Mouse (Mus musculus): ENCODE results near the gene Atf6b.

The Atf6b gene

GRCm38 (mm10) chr17:34671151-34672066 lies 24.5 kb downstream of the Atf6b start:
- DNase-seq: no peak

GRCm38 (mm10) chr17:34672246-34672792 lies 25.4 kb downstream of the Atf6b start:
- no peak for DNase-seq

- no peak for DNase-seq
Measured at GRCm38 (mm10) chr17:34673139-34673538, 26.2 kb downstream of the Atf6b start.

GRCm38 (mm10) chr17:34674524-34675204 lies 27.7 kb downstream of the Atf6b start:
- DNase-seq: no peak

- DNase-seq: no peak
Measured at GRCm38 (mm10) chr17:34675205-34676092, 28.5 kb downstream of the Atf6b start.

GRCm38 (mm10) chr17:34676093-34676460 lies 29.1 kb downstream of the Atf6b start:
- no peak for DNase-seq

- no peak for DNase-seq
Measured at GRCm38 (mm10) chr17:34676671-34677070, 29.7 kb downstream of the Atf6b start.

GRCm38 (mm10) chr17:34680191-34680590 lies 33.2 kb downstream of the Atf6b start:
- no peak for DNase-seq

GRCm38 (mm10) chr17:34680621-34681020 lies 33.7 kb downstream of the Atf6b start:
- DNase-seq: no peak

- no peak for DNase-seq
Measured at GRCm38 (mm10) chr17:34681132-34681571, 34.2 kb downstream of the Atf6b start.

- no peak for DNase-seq
Measured at GRCm38 (mm10) chr17:34681881-34682536, 35.1 kb downstream of the Atf6b start.

- no peak for DNase-seq
Measured at GRCm38 (mm10) chr17:34683179-34683578, 36.2 kb downstream of the Atf6b start.

GRCm38 (mm10) chr17:34683686-34684220 lies 36.8 kb downstream of the Atf6b start:
- no peak for DNase-seq

- no peak for DNase-seq
Measured at GRCm38 (mm10) chr17:34684253-34684893, 37.4 kb downstream of the Atf6b start.

- DNase-seq: no peak
Measured at GRCm38 (mm10) chr17:34685120-34686110, 38.5 kb downstream of the Atf6b start.

GRCm38 (mm10) chr17:34688889-34689288 lies 41.9 kb downstream of the Atf6b start:
- DNase-seq: no peak

GRCm38 (mm10) chr17:34690458-34690857 lies 43.5 kb downstream of the Atf6b start:
- DNase-seq: no peak

- no peak for DNase-seq
Measured at GRCm38 (mm10) chr17:34692906-34693305, 46.0 kb downstream of the Atf6b start.

GRCm38 (mm10) chr17:34699575-34700408 lies 52.8 kb downstream of the Atf6b start:
- DNase-seq: no peak
